Mouse (Mus musculus) heart, postnatal 0 days (tissue): ENCODE measurements around the gene Cradd. TPM values are rescaled to one million over a fixed set of nuclear protein-coding genes. Genes with fewer than 3 reads are reported as not detected.

ENCODE experiments used
- ATAC-seq: fragments of 200-750 bp; cut with Nextera tagmentation; 2 replicates; pipeline ENCODE4 v1.8.0; 2017; ENCODE audit warnings: low read depth, moderate number of reproducible peaks, moderate library complexity; ENCODE audit not compliant: insufficient read depth
- DNase-seq: peaks from one replicate; pipeline ENCODE4 v3.0.0-alpha.2; 2016; ENCODE audit warnings: low spot score
- H3K27ac ChIP-seq: fragments of 300-500 bp; sonication (generic); 2 replicates; pipeline ENCODE4 v1.5.1; 2014; ENCODE audit warnings: low read depth, mild to moderate bottlenecking
- H3K27me3 ChIP-seq: fragments of 300-500 bp; sonication (generic); 2 replicates; pipeline ENCODE4 v1.6.1; 2014; ENCODE audit warnings: low read length, mixed read lengths; ENCODE audit not compliant: control insufficient read depth, insufficient read depth
- H3K36me3 ChIP-seq: fragments of 300-500 bp; sonication (generic); replicated peaks from 2 replicates; pipeline ENCODE4 v1.6.1; 2014; ENCODE audit warnings: low read length, mixed read lengths; ENCODE audit not compliant: control insufficient read depth, insufficient read depth
- H3K4me1 ChIP-seq: fragments of 300-500 bp; sonication (generic); 2 replicates; pipeline ENCODE4 v1.6.1; 2014; ENCODE audit warnings: antibody characterized with exemption; ENCODE audit not compliant: control insufficient read depth, insufficient read depth
- H3K4me2 ChIP-seq: fragments of 300-500 bp; sonication (generic); 2 replicates; pipeline ENCODE4 v1.6.1; 2014; ENCODE audit warnings: low read depth, mild to moderate bottlenecking, low read length, moderate library complexity
- H3K4me3 ChIP-seq: fragments of 300-500 bp; sonication (generic); 2 replicates; pipeline ENCODE4 v1.5.1; 2014; ENCODE audit warnings: low read depth, low read length
- H3K9ac ChIP-seq: fragments of 300-500 bp; sonication (generic); replicated peaks from 2 replicates; pipeline ENCODE4 v1.6.1; 2014; ENCODE audit warnings: low read depth, low read length, mixed read lengths
- H3K9me3 ChIP-seq: fragments of 300-500 bp; sonication (generic); replicated peaks from 2 replicates; pipeline ENCODE4 v1.6.1; 2016; ENCODE audit warnings: low read length; ENCODE audit not compliant: control insufficient read depth
- CTCF ChIP-seq: IDR thresholded peaks from 2 replicates; pipeline ENCODE4 v1.5.1; 2016; ENCODE audit warnings: antibody characterized with exemption, control low read depth, low read depth
- EP300 ChIP-seq: IDR thresholded peaks from 2 replicates; pipeline ENCODE4 v1.6.1; 2016; ENCODE audit warnings: antibody characterized with exemption, low read depth
- WGBS: fragments of 180-500 bp; shearing (Covaris S2); extraction: QIAGEN DNeasy Blood & Tissue Kit; methylation state at CpG from one replicate; pipeline ENCODE4 v1.1.7; 2014; 5-methylcytosine and 5-hydroxymethylcytosine counted together
- polyA plus RNA-seq: library from polyadenylated mRNA; unstranded; fragments of >200 nt; fragmentation: Nextera tagmentation; extraction: Ambion mirVana; gene quantifications from 2 replicates; pipeline ENCODE4 v1.2.1, GENCODE M21; 2015
- total RNA-seq: library from RNA; depleted of rRNA; stranded (reverse); fragments of >200 nt; gene quantifications from 2 replicates; pipeline ENCODE4 v1.2.3, GENCODE M21; 2014; ENCODE audit warnings: low replicate concordance

Gene Cradd
- total and polyA plus RNA-seq, 2 experiments from 2014 or later, result 12.2 to 21.1 TPM

GRCm38 (mm10) chr10:95309412-95310322, 14.3 kb downstream of the Cradd start:
- Histone ChIP-seq H3K4me3 (no peak overlapping the region), H3K36me3 (no peaks in the 10 kb centered on the region), H3K27ac (no peak overlapping the region), H3K4me2 (no peak overlapping the region), H3K27me3 (no peaks in the 10 kb centered on the region), H3K4me1 (peaks cover 18% of the 10 kb centered on the region), H3K9ac (no peak overlapping the region), H3K9me3 (no peaks in the 10 kb centered on the region)
- 56% methylated on average over 13 of the region's 13 CpGs for WGBS
- ATAC-seq, result no peak
- no peak for DNase-seq
- TF ChIP-seq CTCF (no peak), EP300 (no peak)

- Histone ChIP-seq H3K27me3 (no peaks in the 10 kb centered on the region), H3K4me2 (no peak overlapping the region), H3K4me3 (no peak overlapping the region), H3K9me3 (no peaks in the 10 kb centered on the region), H3K27ac (no peak overlapping the region), H3K9ac (no peak overlapping the region), H3K36me3 (no peaks in the 10 kb centered on the region), H3K4me1 (peaks cover 12% of the 10 kb centered on the region; the same call in 1 of the 2 replicates)
- DNase-seq (no peak), ATAC-seq (no peak)
- 74% methylated on average over 12 of the region's 12 CpGs for WGBS
- TF ChIP-seq CTCF, result no peak
- TF ChIP-seq EP300, result no peak
Observed at GRCm38 (mm10) chr10:95308991-95309390, 14.9 kb downstream of the Cradd start.

GRCm38 (mm10) chr10:95307916-95308315, 16.0 kb downstream of the Cradd start:
- ATAC-seq, result no peak
- Histone ChIP-seq H3K4me2 (no peak overlapping the region), H3K27me3 (no peaks in the 10 kb centered on the region), H3K4me3 (no peak overlapping the region), H3K36me3 (no peaks in the 10 kb centered on the region), H3K9ac (no peak overlapping the region), H3K27ac (no peak overlapping the region), H3K9me3 (no peaks in the 10 kb centered on the region), H3K4me1 (peaks cover 9% of the 10 kb centered on the region; the same call in 1 of the 2 replicates)
- TF ChIP-seq EP300, result no peak
- TF ChIP-seq CTCF, result no peak
- 87% methylated on average over 5 of the region's 5 CpGs for WGBS
- no peak for DNase-seq

- ATAC-seq, result no peak
- no peaks in the 10 kb centered on the region for H3K9me3 ChIP-seq
- no peaks in the 10 kb centered on the region for H3K36me3 ChIP-seq
- no peak overlapping the region for H3K4me3 ChIP-seq
- H3K4me1 ChIP-seq, result peaks cover 7% of the 10 kb centered on the region; the same call in 1 of the 2 replicates
- H3K4me2 ChIP-seq, result no peak overlapping the region
- TF ChIP-seq EP300, result no peak
- no peak for TF ChIP-seq CTCF
- no peak for DNase-seq
- no peak overlapping the region for H3K27ac ChIP-seq
- no peaks in the 10 kb centered on the region for H3K27me3 ChIP-seq
- WGBS, result 60% methylated on average over 11 of the region's 11 CpGs
- H3K9ac ChIP-seq, result no peak overlapping the region
Observed at GRCm38 (mm10) chr10:95306824-95307552, 16.9 kb downstream of the Cradd start.

GRCm38 (mm10) chr10:95304240-95304639, 19.7 kb downstream of the Cradd start:
- TF ChIP-seq CTCF (no peak), EP300 (no peak)
- H3K9ac ChIP-seq, result no peak overlapping the region
- no peak overlapping the region for H3K4me2 ChIP-seq
- H3K4me3 ChIP-seq, result no peak overlapping the region
- H3K27ac ChIP-seq, result no peak overlapping the region
- no peaks in the 10 kb centered on the region for H3K27me3 ChIP-seq
- H3K9me3 ChIP-seq, result no peaks in the 10 kb centered on the region
- H3K4me1 ChIP-seq, result no peaks in the 10 kb centered on the region
- 39% methylated on average over 4 of the region's 4 CpGs for WGBS
- no peaks in the 10 kb centered on the region for H3K36me3 ChIP-seq
- no peak for ATAC-seq
- no peak for DNase-seq
